Mouse (Mus musculus) megakaryocyte progenitor cell, adult 5-6 weeks (primary cell): ENCODE data around the gene Cyp4x1. TPM values are rescaled to one million over a fixed set of nuclear protein-coding genes. Genes with fewer than 3 reads are reported as not detected.

Experiments
- ATAC-seq: replicated peaks from 2 replicates; pipeline ENCODE4 v1.8.0; 2016; ENCODE audit warnings: mild to moderate bottlenecking, moderate TSS enrichment, inconsistent platforms; ENCODE audit not compliant: poor library complexity
- total RNA-seq, 2 experiments: library from RNA; stranded (forward) in 1 of 2; stranded (reverse) in 1 of 2; fragments of 157-497, 149-512 nt in 1 of 2; fragments of 200-1000 nt in 1 of 2; gene quantifications; 2 replicates each; pipeline versions ENCODE4 v1.2.3 to v1.2.4; 2015 to 2017

The Cyp4x1 gene
- total RNA-seq, 2 experiments from 2014 or later: not detected

GRCm38 (mm10) chr4:115091806-115092205, 42.3 kb downstream of the Cyp4x1 start:
- ATAC-seq: no peak

DNA sequence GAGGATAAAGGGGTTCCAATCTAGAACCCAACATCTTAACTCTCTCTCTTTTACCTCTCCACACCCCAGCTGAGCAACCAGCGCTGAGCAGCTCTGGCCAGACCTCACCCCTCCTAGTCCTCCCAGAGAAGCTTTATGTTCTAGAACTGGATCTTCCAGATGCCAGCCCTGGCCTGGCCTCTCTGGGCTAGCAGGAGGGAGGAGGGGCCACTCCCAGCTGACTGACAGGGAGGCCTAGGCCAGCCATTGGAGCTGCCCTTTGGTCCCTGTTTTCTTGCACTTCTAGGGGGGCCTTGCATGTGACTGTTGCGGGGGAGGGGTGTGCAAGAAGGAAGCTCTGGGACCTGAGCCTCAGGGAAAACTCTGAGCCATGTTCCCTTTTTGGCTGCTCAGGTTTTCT, 43.5 kb downstream of the Cyp4x1 start:
- no peak for ATAC-seq

- peak; percentile 77 for ATAC-seq
Measured at GRCm38 (mm10) chr4:115088611-115089338, 45.3 kb downstream of the Cyp4x1 start, which contains the start of gene Pdzk1ip1. Gene Pdzk1ip1, plus strand, starts transcription at chr4:115088708.

DNA sequence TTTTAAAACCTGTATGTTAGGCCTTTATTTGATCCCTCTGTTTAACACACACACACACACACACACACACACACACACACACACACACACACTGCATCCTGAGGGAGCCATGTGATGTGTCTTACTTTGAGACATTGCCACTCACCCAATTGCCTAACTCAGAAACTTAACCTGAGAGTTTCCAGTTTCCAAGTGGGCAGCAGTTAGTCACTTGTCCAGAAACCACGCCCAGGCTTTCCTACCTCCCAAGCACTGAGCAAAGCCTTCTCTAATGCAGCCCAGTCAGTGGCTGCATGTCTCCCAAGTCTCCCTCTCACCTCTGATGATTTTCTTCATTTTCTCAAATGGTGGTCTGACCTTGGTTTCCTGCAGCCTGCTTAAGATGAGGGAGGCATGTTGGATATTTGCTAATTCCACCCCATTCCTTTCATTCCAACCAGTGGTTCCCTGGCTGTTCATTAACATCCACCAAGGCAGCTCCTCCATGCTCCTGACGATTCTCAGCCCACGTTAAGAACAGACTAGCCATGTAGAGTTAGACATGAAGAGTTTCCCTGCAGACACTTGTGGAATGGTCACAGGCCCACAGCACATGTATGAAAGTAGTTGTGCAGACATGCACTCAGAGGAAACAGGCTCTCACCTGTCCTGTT, 47.2 kb downstream of the Cyp4x1 start:
- ATAC-seq: no peak

- ATAC-seq: no peak
Measured at GRCm38 (mm10) chr4:115086257-115086656, 47.8 kb downstream of the Cyp4x1 start.

GRCm38 (mm10) chr4:115085522-115086095, 48.5 kb downstream of the Cyp4x1 start:
- peak; percentile 80 for ATAC-seq

DNA sequence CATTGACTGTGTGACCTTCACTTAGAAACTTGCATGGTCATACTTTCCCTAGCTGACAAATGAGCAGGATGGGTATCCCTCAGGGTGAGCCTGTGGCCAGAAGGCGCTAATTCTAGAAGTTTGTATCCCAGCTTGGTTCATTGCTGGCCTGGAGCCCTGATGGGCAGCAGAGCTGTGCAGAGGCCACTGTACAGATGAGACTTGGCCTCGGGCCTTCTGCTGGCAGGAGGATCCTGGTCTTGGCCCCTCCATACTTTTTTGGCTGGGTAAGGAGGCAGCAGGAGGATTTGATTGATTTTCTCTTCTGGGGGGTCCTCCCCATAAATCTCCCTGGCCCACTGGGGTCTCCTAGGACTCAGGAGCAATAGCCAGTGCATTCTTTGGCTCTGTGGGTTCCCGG, 51.0 kb downstream of the Cyp4x1 start:
- ATAC-seq: no peak

DNA sequence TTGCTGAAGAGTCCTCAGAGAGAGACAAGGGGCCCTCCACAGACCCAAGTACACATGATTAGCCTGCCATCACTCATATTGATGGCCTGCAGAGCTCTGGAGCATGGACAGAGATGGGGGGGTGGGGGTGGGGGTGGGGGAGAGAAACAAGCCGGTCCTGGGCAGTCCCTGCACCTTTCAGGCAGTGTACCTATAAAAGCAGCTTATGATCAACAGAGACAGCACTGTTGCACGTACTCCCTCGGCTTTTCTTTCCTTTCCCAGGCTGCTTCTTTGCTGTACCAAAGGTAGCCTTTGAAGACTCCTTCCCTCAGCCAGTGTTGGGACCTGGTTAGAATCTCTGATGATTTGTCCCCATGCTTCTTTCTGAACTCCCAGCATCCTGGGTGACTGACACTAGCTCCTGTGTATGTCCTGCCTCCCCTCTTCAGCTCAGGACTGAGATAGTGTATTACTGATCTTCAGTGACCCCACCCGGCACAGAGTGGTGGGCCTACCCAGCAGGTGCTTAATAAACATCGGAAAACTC, 54.2 kb downstream of the Cyp4x1 start:
- no peak for ATAC-seq

DNA sequence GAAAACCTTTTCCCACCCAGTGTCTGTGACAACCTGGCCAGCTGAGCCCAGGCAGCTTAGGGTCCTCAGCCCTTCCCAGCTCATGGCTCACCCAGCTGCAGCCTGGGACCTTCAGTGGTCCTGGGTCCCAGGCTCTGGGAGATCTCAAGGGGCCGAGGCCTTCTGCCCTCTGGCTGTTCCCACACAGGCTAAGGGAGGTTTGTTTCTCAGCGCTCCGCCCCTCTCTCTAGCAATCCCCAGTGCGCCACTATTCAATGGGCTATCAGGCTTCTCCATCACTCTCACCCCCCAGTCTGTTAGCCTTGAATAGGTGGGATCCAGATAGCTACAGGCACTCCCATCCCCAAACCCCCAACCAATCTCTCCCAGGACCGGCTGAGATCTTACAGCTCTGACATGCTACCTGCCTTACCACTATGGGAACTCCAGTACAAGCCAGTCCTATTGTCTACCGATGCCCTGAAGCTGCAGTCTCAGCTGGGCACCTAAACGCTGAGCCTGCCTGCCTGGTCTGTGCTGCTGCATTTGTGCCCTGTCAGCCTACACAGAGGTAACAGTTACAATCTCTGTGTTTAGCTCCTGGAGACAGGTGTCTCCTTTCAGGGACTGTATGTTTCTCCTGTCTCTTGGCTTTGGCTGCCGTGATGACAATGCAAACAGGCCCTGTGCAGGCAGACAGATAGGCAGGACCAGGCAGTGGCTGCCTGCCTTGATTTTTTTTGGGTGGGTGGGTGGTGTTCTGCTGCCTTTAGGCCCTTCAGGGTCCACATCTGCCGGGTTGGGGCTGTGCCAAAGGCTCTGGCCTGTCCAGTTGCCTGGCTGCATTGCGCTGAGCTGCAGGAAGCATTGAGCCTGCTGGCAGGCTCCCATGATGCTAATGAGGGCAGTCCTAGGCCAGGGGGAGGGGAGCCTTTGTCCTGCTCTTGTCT, 54.9 kb downstream of the Cyp4x1 start:
- ATAC-seq: no peak

- ATAC-seq: peak; percentile 72
Measured at GRCm38 (mm10) chr4:115075204-115075915, 58.7 kb downstream of the Cyp4x1 start.

- ATAC-seq: no peak
Measured at GRCm38 (mm10) chr4:115074789-115075188, 59.3 kb downstream of the Cyp4x1 start.

- peak; percentile 58 for ATAC-seq
Measured at GRCm38 (mm10) chr4:115071668-115072067, 62.4 kb downstream of the Cyp4x1 start.

DNA sequence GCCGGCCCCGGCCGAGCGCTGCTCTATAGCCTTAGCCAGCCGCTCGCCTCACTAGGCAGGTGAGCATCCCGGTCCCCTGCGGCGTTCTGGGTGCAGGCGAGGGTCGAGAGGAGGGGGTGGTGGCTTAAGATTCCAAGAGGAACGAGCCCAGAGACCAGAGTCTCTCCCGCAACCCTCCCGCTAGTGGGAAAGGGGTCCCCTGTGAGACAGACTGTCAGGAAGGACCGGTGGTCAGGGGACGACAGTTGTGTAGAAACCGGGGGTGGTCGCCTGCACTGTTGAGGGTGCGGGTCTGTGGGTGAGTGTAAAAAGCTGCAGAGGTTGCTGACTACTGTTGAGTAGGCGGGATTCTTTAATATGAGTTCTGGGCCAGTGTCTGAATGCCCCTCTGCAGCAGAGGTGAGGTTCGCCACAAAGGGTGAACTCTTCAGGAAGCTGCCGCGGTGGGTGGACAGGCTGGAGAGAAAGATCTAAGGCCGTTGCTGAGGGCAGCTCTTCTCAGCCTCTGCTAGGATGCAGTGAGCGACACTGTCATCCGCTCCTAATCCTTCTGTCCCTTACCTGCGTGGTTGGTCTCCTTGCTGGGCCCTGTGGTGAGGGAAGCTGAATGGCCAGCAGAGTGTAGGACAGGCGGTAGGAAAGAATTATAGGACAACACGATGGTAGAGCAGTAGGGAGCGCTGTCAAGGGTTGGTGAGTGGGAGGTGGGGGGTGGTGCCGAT, 70.4 kb downstream of the Cyp4x1 start:
- ATAC-seq: 0 out of 2 replicates have a peak, but pooled peaks have one; percentile 4

DNA sequence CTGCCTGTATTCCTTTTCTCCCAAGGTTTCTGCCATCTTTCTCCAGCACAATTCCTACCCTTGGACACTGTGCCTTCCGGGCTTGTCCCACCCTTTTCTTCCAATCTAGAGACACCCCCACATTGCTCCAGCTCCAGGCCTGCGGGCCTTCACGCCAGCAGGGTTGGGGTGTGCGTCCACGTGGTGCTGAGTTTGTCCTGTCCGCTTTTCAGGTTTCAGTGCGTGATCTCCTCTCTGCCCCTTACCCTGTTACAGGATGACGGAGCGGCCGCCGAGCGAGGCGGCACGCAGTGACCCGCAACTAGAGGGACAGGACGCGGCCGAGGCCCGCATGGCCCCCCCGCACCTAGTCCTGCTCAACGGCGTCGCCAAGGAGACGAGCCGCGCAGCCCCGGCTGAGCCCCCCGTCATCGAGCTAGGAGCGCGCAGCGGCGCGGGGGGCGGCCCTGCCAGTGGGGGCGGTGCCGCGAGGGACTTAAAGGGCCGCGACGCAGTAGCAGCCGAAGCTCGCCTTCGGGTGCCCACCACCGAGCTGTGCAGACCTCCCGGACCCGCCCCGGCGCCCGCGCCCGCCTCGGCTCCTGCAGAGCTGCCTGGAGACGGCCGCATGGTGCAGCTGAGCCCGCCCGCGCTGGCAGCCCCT, 71.1 kb downstream of the Cyp4x1 start:
- ATAC-seq: peak; percentile 32

- ATAC-seq: peak; percentile 46
Measured at GRCm38 (mm10) chr4:115062540-115062874, 71.6 kb downstream of the Cyp4x1 start.

DNA sequence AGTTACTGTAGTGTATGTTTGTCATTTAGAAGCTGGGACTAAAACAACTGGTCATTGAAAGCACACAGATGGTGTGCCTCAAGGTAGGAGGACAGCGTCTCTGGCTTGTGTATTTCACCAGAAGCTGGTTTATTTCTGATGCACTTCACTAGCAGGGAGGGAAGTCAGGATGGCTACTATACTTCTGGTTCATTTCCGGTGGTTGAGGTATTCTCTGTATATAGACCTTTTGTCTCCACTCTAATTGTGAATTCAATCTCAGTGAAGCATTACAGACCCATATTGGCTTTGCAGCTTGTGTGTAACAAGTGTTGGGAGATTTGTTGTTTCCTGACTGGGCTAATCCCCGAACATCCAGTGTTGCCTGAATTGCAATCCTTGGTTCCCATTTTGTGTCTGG, 73.3 kb downstream of the Cyp4x1 start:
- ATAC-seq: no peak

GRCm38 (mm10) chr4:115059871-115060270, 74.2 kb downstream of the Cyp4x1 start:
- no peak for ATAC-seq

DNA sequence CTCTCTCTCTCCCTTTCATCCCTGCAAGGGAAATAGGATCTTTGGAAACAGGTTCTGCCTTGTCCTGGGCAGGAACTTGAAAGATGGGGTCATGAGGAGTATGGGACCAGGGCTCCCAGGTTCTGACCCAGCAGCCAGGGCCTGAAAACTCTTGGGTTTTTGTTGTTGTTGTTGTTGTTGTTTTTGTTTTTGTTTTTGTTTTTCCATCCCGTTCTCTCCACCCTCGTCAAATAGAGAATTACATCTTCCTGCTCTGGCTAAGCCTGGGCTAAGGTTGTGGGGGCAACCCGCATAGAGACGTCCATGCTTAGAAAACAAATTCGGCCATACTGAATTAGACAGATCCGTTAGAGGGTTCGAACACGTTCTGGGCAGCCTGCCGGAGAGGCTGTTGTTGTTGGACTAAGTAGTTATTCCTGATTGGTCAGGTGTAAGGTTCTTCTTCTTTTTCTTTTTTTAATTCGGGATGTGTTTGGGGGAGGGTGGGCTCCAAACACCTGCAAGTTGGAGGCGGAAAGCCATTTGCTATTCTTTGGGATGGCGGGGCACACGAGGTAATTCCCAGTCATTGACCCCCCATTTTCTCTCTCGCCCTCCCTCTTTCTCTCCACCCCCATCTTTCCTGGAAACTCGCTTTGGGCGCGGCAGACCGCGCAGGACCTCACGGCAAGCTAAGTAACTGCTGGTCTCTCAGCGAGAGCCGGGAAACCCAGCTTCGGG, 75.0 kb downstream of the Cyp4x1 start:
- ATAC-seq: no peak
